Mouse (Mus musculus): ENCODE data around the gene Rpn2. TPM values are rescaled to one million over a fixed set of nuclear protein-coding genes. Genes with fewer than 3 reads are reported as not detected.

Rpn2 gene
- polyA plus RNA-seq, 1 experiment from 2014 or later = 273 TPM

GRCm38 (mm10) chr2:157288996-157289395, 10.2 kb downstream of the Rpn2 start:
- Histone ChIP-seq H3K4me1 (replicated peaks) (no peaks in the 10 kb centered on the region), H3K36me3 (peaks cover 99% of the 10 kb centered on the region), H3K4me3 (no peak overlapping the region), H3K9me3 (no peaks in the 10 kb centered on the region), H3K27me3 (ENCODE audit: insufficient read depth, poor library complexity, severe bottlenecking) (no peaks in the 10 kb centered on the region), H3K27ac (no peak overlapping the region)
- DNase-seq (ENCODE audit: low spot score) = no peak
- WGBS = 90% methylated on average over 5 of the region's 5 CpGs

- no peaks in the 10 kb centered on the region for H3K4me1 ChIP-seq (replicated peaks)
- no peak overlapping the region for H3K27ac ChIP-seq
- peak; percentile 64 for DNase-seq (ENCODE audit: low spot score)
- WGBS = 35% methylated on average over 2 of the region's 2 CpGs
- no peaks in the 10 kb centered on the region for H3K9me3 ChIP-seq
- H3K27me3 ChIP-seq (ENCODE audit: insufficient read depth, poor library complexity, severe bottlenecking) = no peaks in the 10 kb centered on the region
- peaks cover 99% of the 10 kb centered on the region for H3K36me3 ChIP-seq
- no peak overlapping the region for H3K4me3 ChIP-seq
Measured at GRCm38 (mm10) chr2:157292093-157292492, 13.3 kb downstream of the Rpn2 start.

GRCm38 (mm10) chr2:157296105-157296689, 17.4 kb downstream of the Rpn2 start:
- no peak for DNase-seq (ENCODE audit: low spot score)
- no peak overlapping the region for H3K27ac ChIP-seq
- H3K27me3 ChIP-seq (ENCODE audit: insufficient read depth, poor library complexity, severe bottlenecking) = no peaks in the 10 kb centered on the region
- H3K9me3 ChIP-seq = no peaks in the 10 kb centered on the region
- 86% methylated on average over 7 of the region's 7 CpGs for WGBS
- H3K4me3 ChIP-seq = no peak overlapping the region
- no peaks in the 10 kb centered on the region for H3K4me1 ChIP-seq (replicated peaks)
- H3K36me3 ChIP-seq = peaks cover 98% of the 10 kb centered on the region

- Histone ChIP-seq H3K36me3 (peaks cover 99% of the 10 kb centered on the region), H3K4me1 (replicated peaks) (no peaks in the 10 kb centered on the region), H3K9me3 (no peaks in the 10 kb centered on the region), H3K27ac (no peak overlapping the region), H3K27me3 (ENCODE audit: insufficient read depth, poor library complexity, severe bottlenecking) (no peaks in the 10 kb centered on the region), H3K4me3 (no peak overlapping the region)
- DNase-seq (ENCODE audit: low spot score) = no peak
- 95% methylated on average over 6 of the region's 6 CpGs for WGBS
Measured at GRCm38 (mm10) chr2:157300051-157300450, 21.2 kb downstream of the Rpn2 start.

GRCm38 (mm10) chr2:157303096-157303495, 24.3 kb downstream of the Rpn2 start:
- H3K27me3 ChIP-seq (ENCODE audit: insufficient read depth, poor library complexity, severe bottlenecking) = no peaks in the 10 kb centered on the region
- DNase-seq (ENCODE audit: low spot score) = no peak
- no peaks in the 10 kb centered on the region for H3K4me1 ChIP-seq (replicated peaks)
- H3K27ac ChIP-seq = no peak overlapping the region; the same call in 1 of the 2 replicates
- WGBS = 66% methylated on average over 9 of the region's 9 CpGs
- H3K36me3 ChIP-seq = peaks cover 97% of the 10 kb centered on the region
- no peaks in the 10 kb centered on the region for H3K9me3 ChIP-seq
- no peak overlapping the region for H3K4me3 ChIP-seq

GRCm38 (mm10) chr2:157306091-157307032, 27.5 kb downstream of the Rpn2 start:
- DNase-seq (ENCODE audit: low spot score) = no peak
- no peaks in the 10 kb centered on the region for H3K27me3 ChIP-seq (ENCODE audit: insufficient read depth, poor library complexity, severe bottlenecking)
- H3K36me3 ChIP-seq = peaks cover 98% of the 10 kb centered on the region
- H3K4me1 ChIP-seq (replicated peaks) = no peaks in the 10 kb centered on the region
- 92% methylated on average over 7 of the region's 7 CpGs for WGBS
- H3K4me3 ChIP-seq = no peak overlapping the region
- no peaks in the 10 kb centered on the region for H3K9me3 ChIP-seq
- H3K27ac ChIP-seq = no peak overlapping the region

GRCm38 (mm10) chr2:157307715-157308265, 29.0 kb downstream of the Rpn2 start:
- H3K36me3 ChIP-seq = peaks cover 98% of the 10 kb centered on the region

GRCm38 (mm10) chr2:157308273-157308917, 29.6 kb downstream of the Rpn2 start:
- Histone ChIP-seq H3K4me1 (replicated peaks) (no peaks in the 10 kb centered on the region), H3K4me3 (no peak overlapping the region), H3K27ac (no peak overlapping the region), H3K36me3 (peaks cover 98% of the 10 kb centered on the region), H3K9me3 (no peaks in the 10 kb centered on the region), H3K27me3 (ENCODE audit: insufficient read depth, poor library complexity, severe bottlenecking) (no peaks in the 10 kb centered on the region)
- no peak for DNase-seq (ENCODE audit: low spot score)
- 98% methylated on average over 2 of the region's 2 CpGs for WGBS

More at GRCm38 (mm10) chr2:157307715-157308265, 29.0 kb downstream of the Rpn2 start:
- Histone ChIP-seq H3K27me3 (ENCODE audit: insufficient read depth, poor library complexity, severe bottlenecking) (no peaks in the 10 kb centered on the region), H3K4me3 (no peak overlapping the region), H3K9me3 (no peaks in the 10 kb centered on the region), H3K27ac (no peak overlapping the region), H3K4me1 (replicated peaks) (no peaks in the 10 kb centered on the region)
- WGBS = 91% methylated on average over 4 of the region's 4 CpGs
- no peak for DNase-seq (ENCODE audit: low spot score)

GRCm38 (mm10) chr2:157309611-157310010, 30.8 kb downstream of the Rpn2 start:
- H3K27me3 ChIP-seq (ENCODE audit: insufficient read depth, poor library complexity, severe bottlenecking) = no peaks in the 10 kb centered on the region
- H3K4me3 ChIP-seq = no peak overlapping the region
- no peaks in the 10 kb centered on the region for H3K9me3 ChIP-seq
- H3K27ac ChIP-seq = no peak overlapping the region
- no peaks in the 10 kb centered on the region for H3K4me1 ChIP-seq (replicated peaks)
- 98% methylated on average over 8 of the region's 8 CpGs for WGBS
- DNase-seq (ENCODE audit: low spot score) = no peak
- H3K36me3 ChIP-seq = peaks cover 98% of the 10 kb centered on the region

GRCm38 (mm10) chr2:157310963-157311637, 32.3 kb downstream of the Rpn2 start:
- no peaks in the 10 kb centered on the region for H3K27me3 ChIP-seq (ENCODE audit: insufficient read depth, poor library complexity, severe bottlenecking)
- no peak for DNase-seq (ENCODE audit: low spot score)
- H3K36me3 ChIP-seq = peaks cover 100% of the 10 kb centered on the region
- WGBS = 91% methylated on average over 6 of the region's 6 CpGs
- no peaks in the 10 kb centered on the region for H3K9me3 ChIP-seq
- no peak overlapping the region for H3K4me3 ChIP-seq
- H3K4me1 ChIP-seq (replicated peaks) = no peaks in the 10 kb centered on the region
- no peak overlapping the region for H3K27ac ChIP-seq

GRCm38 (mm10) chr2:157313718-157314117, 34.9 kb downstream of the Rpn2 start:
- 98% methylated on average over 3 of the region's 3 CpGs for WGBS
- H3K36me3 ChIP-seq = peaks cover 100% of the 10 kb centered on the region
- DNase-seq (ENCODE audit: low spot score) = no peak
- H3K9me3 ChIP-seq = no peaks in the 10 kb centered on the region
- no peaks in the 10 kb centered on the region for H3K4me1 ChIP-seq (replicated peaks)
- H3K4me3 ChIP-seq = no peak overlapping the region
- H3K27ac ChIP-seq = no peak overlapping the region
- H3K27me3 ChIP-seq (ENCODE audit: insufficient read depth, poor library complexity, severe bottlenecking) = no peaks in the 10 kb centered on the region

GRCm38 (mm10) chr2:157314310-157314709, 35.5 kb downstream of the Rpn2 start:
- 88% methylated on average over 7 of the region's 7 CpGs for WGBS

More at GRCm38 (mm10) chr2:157314310-157314709, 35.5 kb downstream of the Rpn2 start:
- Histone ChIP-seq H3K4me3 (no peak overlapping the region), H3K36me3 (peaks cover 100% of the 10 kb centered on the region), H3K9me3 (no peaks in the 10 kb centered on the region), H3K27me3 (ENCODE audit: insufficient read depth, poor library complexity, severe bottlenecking) (no peaks in the 10 kb centered on the region), H3K27ac (no peak overlapping the region), H3K4me1 (replicated peaks) (no peaks in the 10 kb centered on the region)
- DNase-seq (ENCODE audit: low spot score) = no peak
